Mouse (Mus musculus) cortical plate, adult 2 months (tissue): ENCODE data around the gene Ccl7.

Experiments used
- CTCF ChIP-seq: fragments of 200-500 bp; IDR thresholded peaks from 2 replicates; pipeline ENCODE4 v1.5.1; 2011; ENCODE audit warnings: mild to moderate bottlenecking, control low read depth, low read length; ENCODE audit not compliant: insufficient read depth; ENCODE audit errors: extremely low read depth
- POLR2A ChIP-seq: fragments of 200-500 bp; IDR thresholded peaks from 2 replicates; pipeline ENCODE4 v1.6.1; 2011; ENCODE audit warnings: mild to moderate bottlenecking, low read length, control low read depth; ENCODE audit not compliant: insufficient read depth; ENCODE audit errors: extremely low read depth

- TF ChIP-seq CTCF: no peak
- no peak for TF ChIP-seq POLR2A
Observed at GRCm38 (mm10) chr11:82000581-82000980, 44.9 kb upstream of the Ccl7 start.
